Mouse (Mus musculus): Measurements from ENCODE around the gene Sema3b.
"Not testable (repeated sequence)": the region's sequence is repeated elsewhere in the genome, so short reads cannot be mapped to it uniquely, and the experiment has no call there.

- TF ChIP-seq CTCF (IDR thresholded peaks at IDR 0.05; ENCODE audit: borderline replicate concordance, insufficient read depth, low read depth, low read length); POLR2A (IDR thresholded peaks at IDR 0.05; ENCODE audit: borderline replicate concordance, insufficient read depth, low read length): not testable (repeated sequence)
Measured at GRCm38 (mm10) chr9:107565556-107565955, 43.5 kb downstream of the Sema3b start.
